Mouse (Mus musculus) liver, postnatal 0 days (tissue): Measurements from ENCODE around the gene Jagn1.

Experiments used
- CTCF ChIP-seq: sonication (generic); IDR thresholded peaks from 2 replicates; pipeline ENCODE4 v1.5.1; 2016; ENCODE audit warnings: antibody characterized with exemption, low read depth
- EP300 ChIP-seq: IDR thresholded peaks from 2 replicates; pipeline ENCODE4 v1.6.1; 2016; ENCODE audit warnings: antibody characterized with exemption, low read depth, mild to moderate bottlenecking

DNA sequence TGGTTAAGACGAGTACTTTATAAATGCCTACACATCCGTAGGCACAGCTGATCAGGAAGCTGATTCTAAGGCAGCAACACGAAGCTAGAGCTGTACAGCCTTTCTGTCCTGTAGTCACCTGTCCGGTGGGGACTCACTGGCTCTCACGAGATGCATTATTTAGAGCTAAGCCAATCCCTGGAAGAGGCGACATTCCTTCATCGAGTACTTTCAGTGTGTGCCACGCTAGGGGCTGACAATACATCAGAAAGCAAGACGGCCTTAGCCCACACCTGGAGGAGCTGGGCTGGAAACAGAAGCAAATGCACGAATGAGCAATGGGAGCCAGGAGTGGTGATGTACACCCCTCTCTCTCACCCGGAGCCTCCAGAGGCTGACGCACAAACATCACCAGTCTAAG lies 5.2 kb upstream of the Jagn1 start:
- no peak for TF ChIP-seq CTCF
- no peak for TF ChIP-seq EP300
